Mouse (Mus musculus) MEL (cell line): Measurements from ENCODE around the gene Nkain2. TPM values are rescaled to one million over a fixed set of nuclear protein-coding genes. Genes with fewer than 3 reads are reported as not detected.

Experiments used
- DNase-seq: peaks from one replicate; pipeline ENCODE4 v3.0.0; 2011; ENCODE audit warnings: low read depth, low spot score
- H3K27ac ChIP-seq: 2 replicates; pipeline ENCODE4 v1.5.1; 2012; ENCODE audit warnings: low read depth, mild to moderate bottlenecking, control low read depth, low read length, moderate library complexity; ENCODE audit not compliant: control insufficient read depth
- H3K27me3 ChIP-seq, 2 experiments: fragments of 150-350 bp in 1 of 2; sonication (generic) in 1 of 2; 2 replicates each; pipeline ENCODE4 v1.6.1; 2012; ENCODE audit warnings: low read length in 2 of 2, mild to moderate bottlenecking in 2 of 2, improper control_type of control experiment in 1 of 2, moderate library complexity in 1 of 2; ENCODE audit not compliant: insufficient read depth in 2 of 2, control insufficient read depth in 1 of 2
- H3K36me3 ChIP-seq, 2 experiments: 2 replicates each; pipeline ENCODE4 v1.6.1; 2012 to 2014; ENCODE audit warnings: low read length in 2 of 2, improper control_type of control experiment in 1 of 2, inconsistent platforms in 1 of 2, mild to moderate bottlenecking in 1 of 2; ENCODE audit not compliant: insufficient read depth in 2 of 2, control insufficient read depth in 1 of 2
- H3K4me1 ChIP-seq, 2 experiments: fragments of 150-350 bp in 1 of 2; sonication (generic) in 1 of 2; 2 replicates each; pipeline ENCODE4 v1.6.1; 2012; ENCODE audit warnings: low read length in 2 of 2, improper control_type of control experiment in 1 of 2, mild to moderate bottlenecking in 1 of 2; ENCODE audit not compliant: insufficient read depth in 2 of 2, control insufficient read depth in 1 of 2
- H3K4me3 ChIP-seq, 2 experiments: fragments of 150-350 bp in 1 of 2; sonication (generic) in 1 of 2; 2 replicates each; pipeline ENCODE4 v1.5.1; 2012; ENCODE audit warnings: low read depth in 2 of 2, low read length in 2 of 2, mild to moderate bottlenecking in 2 of 2, moderate library complexity in 2 of 2, control low read depth in 1 of 2, improper control_type of control experiment in 1 of 2; ENCODE audit not compliant: control insufficient read depth in 1 of 2, insufficient read depth in 1 of 2
- H3K79me2 ChIP-seq: 2 replicates; pipeline ENCODE4 v1.6.1; 2012; ENCODE audit warnings: mild to moderate bottlenecking, low read length, moderate library complexity; ENCODE audit not compliant: control insufficient read depth, poor library complexity, insufficient read depth
- H3K9ac ChIP-seq: 2 replicates; pipeline ENCODE4 v1.6.1; 2012; ENCODE audit warnings: low read depth, mild to moderate bottlenecking, control low read depth, low read length, moderate library complexity; ENCODE audit not compliant: control insufficient read depth, poor library complexity, severe bottlenecking
- H3K9me3 ChIP-seq: fragments of 150-350 bp; sonication (generic); replicated peaks from 2 replicates; pipeline ENCODE4 v1.6.1; 2012; ENCODE audit warnings: mild to moderate bottlenecking, low read length, improper control_type of control experiment, moderate library complexity; ENCODE audit not compliant: insufficient read depth
- BHLHE40 ChIP-seq: IDR thresholded peaks from 2 replicates; pipeline ENCODE4 v1.6.1; 2012; ENCODE audit warnings: low read depth, mild to moderate bottlenecking, inconsistent platforms, low read length, improper control_type of control experiment, borderline replicate concordance
- CHD2 ChIP-seq: IDR thresholded peaks from 2 replicates; pipeline ENCODE4 v1.6.1; 2011; ENCODE audit warnings: low read length, improper control_type of control experiment
- CTCF ChIP-seq, 3 experiments: IDR thresholded peaks in 2 of 3; conservative IDR thresholded peaks in 1 of 3; 2 replicates each; pipeline ENCODE4 v1.5.1; 2011 to 2012; ENCODE audit warnings: low read length in 3 of 3, low read depth in 2 of 3, mild to moderate bottlenecking in 2 of 3, improper control_type of control experiment in 1 of 3, inconsistent platforms in 1 of 3, mixed read lengths in 1 of 3, moderate library complexity in 1 of 3; ENCODE audit not compliant: control insufficient read depth in 1 of 3, insufficient read depth in 1 of 3, poor library complexity in 1 of 3, severe bottlenecking in 1 of 3
- E2F4 ChIP-seq: IDR thresholded peaks from 2 replicates; pipeline ENCODE4 v1.6.1; 2011; ENCODE audit warnings: low read depth, low read length, improper control_type of control experiment, borderline replicate concordance
- KAT2A ChIP-seq: conservative IDR thresholded peaks from 2 replicates; pipeline ENCODE4 v1.6.1; 2012; ENCODE audit warnings: low read depth, low read length, improper control_type of control experiment, inconsistent platforms
- MYC ChIP-seq: IDR thresholded peaks from 2 replicates; pipeline ENCODE4 v1.6.1; 2011; ENCODE audit warnings: low read depth, mild to moderate bottlenecking, low read length, improper control_type of control experiment, moderate library complexity
- NRF1 ChIP-seq: IDR thresholded peaks from 2 replicates; pipeline ENCODE4 v1.6.1; 2014; ENCODE audit warnings: low read depth, mild to moderate bottlenecking, inconsistent platforms, low read length, improper control_type of control experiment, moderate library complexity; ENCODE audit not compliant: poor library complexity, insufficient read depth, severe bottlenecking
- SIN3A ChIP-seq: IDR thresholded peaks from 2 replicates; pipeline ENCODE4 v1.6.1; 2012; ENCODE audit warnings: low read length, improper control_type of control experiment, inconsistent platforms
- TBP ChIP-seq: IDR thresholded peaks from 2 replicates; pipeline ENCODE4 v1.8.0; 2011; ENCODE audit warnings: low read depth, low read length, improper control_type of control experiment
- UBTF ChIP-seq: IDR thresholded peaks from 2 replicates; pipeline ENCODE4 v1.6.1; 2012; ENCODE audit warnings: low read depth, mild to moderate bottlenecking, inconsistent platforms, low read length, improper control_type of control experiment, moderate library complexity, borderline replicate concordance; ENCODE audit not compliant: insufficient read depth
- ZMIZ1 ChIP-seq: IDR thresholded peaks from 2 replicates; pipeline ENCODE4 v1.6.1; 2012; ENCODE audit warnings: low read depth, mild to moderate bottlenecking, inconsistent platforms, low read length, improper control_type of control experiment, moderate library complexity
- polyA plus RNA-seq, 2 experiments: library from polyadenylated mRNA; stranded (reverse) in 1 of 2; unstranded in 1 of 2; fragments of >175 nt in 1 of 2; fragments of >200 nt in 1 of 2; gene quantifications; 2 replicates each; pipeline versions ENCODE4 v1.2.1 to v1.2.4; 2012; ENCODE audit warnings: low replicate concordance in 2 of 2, low read depth in 1 of 2; ENCODE audit not compliant: insufficient read length in 2 of 2, insufficient read depth in 1 of 2, missing spikeins in 1 of 2
- total RNA-seq: library from RNA; depleted of rRNA; stranded (reverse); fragments of 300-350 nt; gene quantifications from 2 replicates; pipeline ENCODE4 v1.2.3, GENCODE M21; 2012

Nkain2 gene
- total and polyA plus RNA-seq, 3 experiments = not detected

- no peaks in the 10 kb centered on the region for H3K4me1 ChIP-seq
- no peak for DNase-seq
- no peaks in the 10 kb centered on the region for H3K9me3 ChIP-seq
- TF ChIP-seq MYC = no peak
- no peak overlapping the region for H3K9ac ChIP-seq
- no peaks in the 10 kb centered on the region for H3K79me2 ChIP-seq
- H3K27me3 ChIP-seq = no peaks in the 10 kb centered on the region
- no peak overlapping the region for H3K27ac ChIP-seq
- no peaks in the 10 kb centered on the region for H3K36me3 ChIP-seq
- no peak overlapping the region for H3K4me3 ChIP-seq
These were observed 354.2 kb downstream of the Nkain2 start for GRCm38 (mm10) chr10:32536057-32536456.

GRCm38 (mm10) chr10:32510821-32511220 lies 379.4 kb downstream of the Nkain2 start:
- TF ChIP-seq NRF1 (no peak), E2F4 (no peak), SIN3A (no peak), UBTF (no peak), CHD2 (no peak), ZMIZ1 (no peak), KAT2A (no peak), CTCF (IDR thresholded peaks at IDR 0.05 in 2 of 3, conservative IDR thresholded peaks at IDR 0.05 in 1 of 3; ENCODE audit: control insufficient read depth in 1 of 3, insufficient read depth in 1 of 3, low read depth in 2 of 3, low read length in 3 of 3, poor library complexity in 1 of 3, severe bottlenecking in 1 of 3) (no peak), BHLHE40 (no peak)
- H3K79me2 ChIP-seq = no peaks in the 10 kb centered on the region
- no peaks in the 10 kb centered on the region for H3K4me1 ChIP-seq
- H3K27me3 ChIP-seq = no peaks in the 10 kb centered on the region
- H3K9ac ChIP-seq = no peak overlapping the region
- H3K27ac ChIP-seq = no peak overlapping the region
- no peaks in the 10 kb centered on the region for H3K36me3 ChIP-seq
- no peaks in the 10 kb centered on the region for H3K9me3 ChIP-seq
- no peak for DNase-seq
- H3K4me3 ChIP-seq = no peak overlapping the region

- Histone ChIP-seq H3K79me2 (no peaks in the 10 kb centered on the region), H3K36me3 (no peaks in the 10 kb centered on the region), H3K9me3 (no peaks in the 10 kb centered on the region), H3K4me3 (no peak overlapping the region), H3K9ac (no peak overlapping the region), H3K27ac (no peak overlapping the region), H3K4me1 (no peaks in the 10 kb centered on the region), H3K27me3 (no peaks in the 10 kb centered on the region)
- DNase-seq = no peak
- TF ChIP-seq TBP = no peak
These were observed 395.6 kb downstream of the Nkain2 start for GRCm38 (mm10) chr10:32494591-32495182.
